Mouse (Mus musculus) ovary, postnatal 10 days (tissue): ENCODE data around the gene Rtn4r.

Source experiments
- DNase-seq: peaks from one replicate; pipeline ENCODE4 v3.0.0; 2022; ENCODE audit warnings: low spot score

The Rtn4r gene

DNA sequence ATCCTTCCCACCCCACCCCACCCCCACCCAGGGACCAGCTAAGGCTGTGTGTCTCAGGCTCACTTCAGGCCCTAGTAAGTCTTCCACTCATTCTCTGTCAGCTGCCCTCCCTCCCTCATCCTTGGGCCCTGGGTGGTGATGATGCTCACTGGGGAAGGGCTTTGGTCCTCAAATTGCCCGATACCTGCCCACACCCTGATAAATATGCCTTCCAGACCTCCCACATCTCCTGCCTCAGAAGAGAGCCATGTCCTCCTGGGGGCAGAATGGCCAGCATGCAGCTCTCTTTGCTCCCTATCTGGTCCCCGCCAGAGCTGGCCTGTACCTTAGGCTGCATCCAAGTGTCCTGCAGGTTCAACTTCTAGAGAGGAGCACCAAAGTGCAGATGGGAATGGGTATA, 2.3 kb upstream of the Rtn4r start:
- DNase-seq: no peak

DNA sequence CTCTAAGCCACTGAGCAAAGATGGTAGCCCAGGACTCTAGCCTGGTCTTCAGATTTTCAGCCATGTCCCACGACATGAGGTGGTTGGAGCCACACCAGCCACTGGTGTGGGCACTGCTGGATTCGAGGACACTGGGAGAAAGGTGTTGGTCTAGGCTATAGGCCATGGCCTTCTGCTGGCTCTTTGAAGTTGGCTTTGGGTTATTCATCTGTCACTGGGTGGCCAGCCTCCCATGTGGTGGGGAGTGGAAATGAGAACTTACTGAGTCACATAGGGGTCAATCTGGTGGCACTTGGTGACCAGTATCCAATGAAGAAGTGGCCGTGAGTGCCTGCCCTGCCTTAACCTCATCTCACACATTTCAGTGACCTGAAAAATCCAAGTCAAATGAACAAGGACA, 1.2 kb upstream of the Rtn4r start:
- DNase-seq: no peak

DNA sequence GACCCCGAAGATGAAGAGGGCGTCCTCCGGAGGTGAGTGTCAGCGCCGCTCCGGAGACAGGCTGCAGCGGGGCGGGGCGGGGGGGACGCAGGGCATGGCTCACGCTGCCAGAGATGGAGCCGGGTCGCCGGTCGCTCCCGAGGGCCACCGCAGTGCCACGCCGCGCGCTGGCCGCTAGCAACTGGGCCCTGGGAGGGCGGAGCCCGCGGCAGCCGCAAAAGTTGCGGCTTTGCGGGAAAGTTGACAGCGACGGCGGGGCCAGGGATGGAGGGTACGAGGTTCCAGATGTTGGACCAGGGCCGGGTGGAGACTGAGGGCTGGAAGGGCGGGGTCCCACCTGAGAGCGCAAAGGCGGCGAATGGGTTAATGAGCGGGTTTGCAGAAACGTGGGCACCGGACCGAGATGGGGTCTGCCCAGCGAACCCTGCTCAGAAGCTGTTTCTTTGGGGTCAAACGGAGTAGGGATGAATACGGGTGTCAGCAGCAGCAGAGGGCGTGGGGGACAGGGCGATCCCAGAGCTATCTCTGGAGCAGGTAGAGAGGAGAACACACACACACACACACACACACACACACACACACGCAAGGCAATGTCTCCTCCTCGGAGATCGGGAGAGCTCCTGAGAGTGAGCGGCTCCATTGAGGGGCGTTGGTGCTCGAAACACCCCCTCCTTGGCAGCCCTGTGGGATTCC, 575 bp downstream of the Rtn4r start:
- DNase-seq: no peak

DNA sequence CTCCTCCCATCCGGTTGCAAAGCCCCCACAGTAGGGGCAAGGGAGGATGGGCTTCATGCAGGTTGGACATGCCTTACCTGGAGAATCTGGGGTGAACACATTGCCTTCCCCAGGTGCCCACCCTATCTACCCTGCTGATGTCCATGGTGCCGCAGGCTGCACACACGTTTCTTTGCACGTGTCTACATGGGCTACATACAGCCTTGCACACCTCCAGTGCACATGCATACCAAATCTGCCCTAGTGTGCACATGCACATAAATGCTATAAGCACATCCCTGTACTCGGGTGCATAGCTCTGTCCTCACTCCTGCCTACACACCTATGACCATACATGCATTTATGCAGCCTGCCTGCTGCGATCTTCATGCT, 1.1 kb downstream of the Rtn4r start:
- DNase-seq: no peak

DNA sequence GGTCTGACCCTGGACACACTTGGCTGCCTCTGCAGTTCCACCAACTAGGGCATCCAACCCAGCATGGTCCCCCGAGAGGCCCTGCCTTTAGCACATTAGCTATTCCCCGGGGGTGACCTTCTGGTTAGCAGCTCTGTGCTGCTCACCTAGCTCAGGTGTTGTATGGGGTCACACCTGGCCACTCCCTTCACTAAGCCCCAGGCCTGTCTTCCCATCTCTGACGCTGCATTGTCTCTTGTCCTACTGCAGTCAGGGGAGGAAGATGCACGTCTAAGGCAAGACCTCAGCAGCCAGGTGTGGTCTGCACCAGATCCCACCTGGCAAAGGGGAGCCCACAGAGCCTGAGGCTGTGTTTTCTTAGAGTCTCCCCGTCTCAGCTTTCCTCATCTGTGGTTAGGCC, 2.0 kb downstream of the Rtn4r start:
- DNase-seq: no peak

DNA sequence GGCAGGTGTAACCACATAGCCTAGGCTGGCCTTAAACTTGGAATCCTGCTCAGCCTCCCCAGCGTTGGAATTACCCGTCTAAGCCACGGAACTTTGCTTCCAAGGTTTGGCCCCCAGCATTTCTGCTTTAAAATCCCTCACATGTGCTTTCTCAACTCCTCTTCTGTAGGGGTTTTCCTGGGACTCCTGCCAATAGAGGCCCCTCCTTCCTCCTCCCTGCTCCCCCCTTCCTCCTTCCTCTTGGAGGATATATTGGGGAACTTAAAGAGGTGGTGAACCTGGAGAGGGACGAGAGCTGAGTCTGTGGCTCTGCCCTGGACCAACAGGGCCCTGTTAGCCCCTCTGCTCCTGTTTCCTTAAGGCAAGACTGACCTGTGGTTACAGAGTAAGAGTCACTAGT, 2.8 kb downstream of the Rtn4r start:
- no peak for DNase-seq

DNA sequence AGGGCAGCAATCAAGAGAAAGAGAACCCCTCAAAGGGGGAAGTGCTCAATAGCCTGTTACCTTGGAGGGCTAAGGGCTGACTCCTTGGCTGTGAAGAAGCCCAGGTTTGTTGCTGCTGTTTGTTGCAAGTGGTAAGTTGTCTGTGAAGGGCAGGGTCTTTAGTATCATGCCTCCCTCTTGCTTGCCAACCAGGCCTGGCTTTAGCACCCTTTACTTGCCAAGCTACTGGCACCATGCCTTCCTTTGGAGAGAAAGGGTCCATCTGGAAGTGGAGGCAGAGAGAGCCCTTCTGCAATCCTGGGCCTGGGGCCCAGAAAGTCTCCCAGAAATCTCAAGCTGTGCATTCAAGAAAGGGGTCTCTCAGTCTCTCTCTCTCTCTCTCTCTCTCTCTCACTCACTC, 3.3 kb downstream of the Rtn4r start:
- DNase-seq: no peak

DNA sequence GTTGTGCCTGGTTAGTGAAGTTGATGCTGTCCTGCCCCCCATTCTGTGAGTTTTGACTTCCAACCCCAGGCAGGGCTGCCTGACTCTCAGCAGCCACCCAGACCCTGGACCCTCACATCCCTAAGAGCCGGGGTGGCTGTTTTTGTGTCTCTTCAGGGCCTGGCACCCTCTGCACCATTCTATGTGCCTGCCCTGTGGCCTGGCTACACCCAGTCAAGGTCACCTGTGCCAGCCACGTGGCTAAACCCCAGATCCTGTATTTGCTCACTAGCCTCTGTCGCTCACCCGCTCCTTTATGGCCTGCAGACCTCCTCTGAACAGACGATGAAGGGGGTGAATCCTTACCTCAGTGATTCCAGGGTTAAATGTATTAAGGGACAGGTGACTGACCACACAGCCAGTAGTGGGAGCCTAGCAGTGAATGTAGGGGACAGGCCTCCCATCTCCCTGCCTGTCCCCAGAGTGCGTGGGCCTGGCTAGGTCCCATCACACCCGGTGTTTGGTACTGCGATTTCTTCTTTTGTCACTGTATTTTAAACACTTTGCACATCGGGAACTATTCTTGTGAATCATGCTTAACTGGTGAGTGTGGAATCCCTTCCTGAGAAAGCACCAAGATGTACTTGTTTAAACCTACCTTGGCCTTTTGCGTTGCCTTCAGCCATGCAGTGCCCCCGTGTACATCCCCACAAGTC, 4.0 kb downstream of the Rtn4r start:
- no peak for DNase-seq

DNA sequence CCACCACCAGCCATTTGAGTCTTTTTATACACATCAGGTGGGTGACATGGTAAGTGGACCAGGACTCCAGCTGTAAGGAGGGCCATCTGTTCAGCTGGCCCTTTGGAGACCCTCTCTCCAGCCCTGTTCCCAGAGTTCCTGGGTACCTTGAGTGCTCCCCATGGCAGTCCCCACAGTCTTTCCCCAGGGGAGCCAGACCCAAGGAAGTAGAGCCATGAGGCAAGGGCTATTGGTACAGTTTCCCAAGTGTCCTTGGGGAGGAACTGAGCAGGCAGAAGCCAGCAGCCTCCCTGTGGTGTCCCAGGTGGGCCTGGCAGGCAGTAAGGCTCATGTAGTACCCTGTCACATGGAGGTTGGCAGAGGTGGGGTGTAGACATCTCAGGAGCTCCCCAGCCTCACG, 4.6 kb downstream of the Rtn4r start:
- DNase-seq: no peak

DNA sequence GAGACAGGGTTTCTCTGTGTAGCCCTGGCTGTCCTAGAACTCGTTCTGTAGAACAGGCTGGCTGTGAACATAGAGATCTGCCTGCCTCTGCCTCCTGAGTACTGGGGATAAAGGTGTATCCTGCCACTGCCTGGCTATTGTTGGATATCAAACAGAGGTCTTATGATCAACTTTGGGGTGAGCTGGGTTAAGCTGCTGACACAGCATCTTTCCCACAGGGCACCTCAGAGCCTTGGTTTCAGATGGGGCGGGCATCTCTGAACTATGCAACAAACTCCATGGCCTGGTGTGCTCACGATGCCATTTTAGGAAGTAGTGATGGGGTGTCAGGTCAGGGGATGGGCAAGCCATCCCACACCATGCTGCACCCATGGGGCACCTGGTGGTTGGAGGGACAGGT, 5.1 kb downstream of the Rtn4r start:
- no peak for DNase-seq

DNA sequence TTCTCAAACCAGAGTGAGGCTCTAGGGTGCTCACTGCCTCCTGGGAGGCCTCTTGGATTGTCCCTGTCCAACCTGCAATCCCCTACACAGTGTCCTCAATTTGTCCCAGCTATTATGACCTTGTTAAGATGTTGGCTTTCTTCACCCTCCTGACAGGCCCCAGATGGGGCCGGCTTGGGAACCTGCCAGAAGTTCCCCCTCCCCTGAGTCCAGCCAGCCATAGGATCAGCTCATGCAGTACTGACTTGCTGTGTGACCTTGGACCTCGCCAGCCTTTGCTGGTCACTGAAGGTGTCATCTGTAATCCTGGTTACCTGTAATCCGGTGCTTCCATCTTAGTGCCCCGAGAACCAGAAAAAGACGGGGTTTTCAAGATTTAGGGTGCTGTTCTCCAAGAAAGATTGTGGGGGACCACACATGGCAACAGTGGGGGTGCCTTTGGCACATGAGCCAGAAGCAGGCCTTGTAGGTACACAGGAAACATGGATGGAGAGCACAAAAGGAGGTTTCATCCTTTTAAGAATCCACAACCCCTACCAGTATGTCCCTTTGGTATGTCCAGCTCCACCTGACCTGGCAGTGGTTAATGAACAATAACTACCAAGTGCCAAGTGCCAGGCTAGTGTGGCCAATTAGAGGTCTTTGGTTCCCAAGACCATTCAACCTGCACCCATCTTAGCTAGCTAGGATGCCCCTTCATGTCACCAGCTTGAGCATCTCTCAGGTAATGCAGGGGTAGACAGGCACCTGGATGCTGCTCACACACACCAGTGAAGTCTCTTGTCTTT, 5.9 kb downstream of the Rtn4r start:
- DNase-seq: no peak

DNA sequence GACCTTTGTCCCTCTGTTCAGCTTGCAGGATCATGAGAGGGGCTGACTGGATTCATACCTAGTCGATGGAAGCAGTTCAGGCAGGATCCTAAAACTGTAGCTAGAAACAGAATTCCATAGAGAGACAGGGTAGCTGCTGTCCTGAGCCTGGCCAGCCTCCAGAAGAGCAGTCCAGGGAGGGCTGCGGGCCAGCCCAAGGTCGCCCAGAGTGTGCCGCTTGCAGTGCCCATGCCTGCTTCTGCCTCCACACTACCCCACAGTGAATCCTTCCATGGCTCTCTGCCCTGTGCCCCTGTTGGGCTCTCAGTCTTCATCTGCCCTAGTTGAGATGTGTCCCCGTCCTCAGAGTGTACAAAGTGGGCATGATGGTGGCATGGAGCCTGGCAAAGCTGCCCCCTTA, 7.8 kb downstream of the Rtn4r start:
- DNase-seq: no peak

DNA sequence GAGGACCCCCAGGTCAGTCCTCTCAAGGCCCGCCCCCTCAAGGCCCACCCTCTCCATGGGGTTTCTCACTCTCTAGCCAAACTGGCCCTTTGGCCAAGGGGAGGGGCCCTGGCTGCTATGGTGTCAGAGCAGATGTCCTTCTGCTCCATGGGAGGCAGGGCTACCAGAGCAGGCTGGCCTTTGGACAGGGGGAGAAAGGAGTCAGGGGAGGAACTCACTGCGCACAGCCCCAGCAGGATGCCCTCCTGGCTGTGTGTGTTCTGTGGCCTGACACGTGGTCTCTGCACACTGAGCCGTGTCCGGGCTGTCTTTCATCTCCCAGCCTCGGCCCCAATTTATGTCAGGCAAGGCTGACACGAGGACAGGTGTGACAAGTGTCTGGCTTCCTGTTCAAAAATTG, 8.6 kb downstream of the Rtn4r start:
- no peak for DNase-seq

DNA sequence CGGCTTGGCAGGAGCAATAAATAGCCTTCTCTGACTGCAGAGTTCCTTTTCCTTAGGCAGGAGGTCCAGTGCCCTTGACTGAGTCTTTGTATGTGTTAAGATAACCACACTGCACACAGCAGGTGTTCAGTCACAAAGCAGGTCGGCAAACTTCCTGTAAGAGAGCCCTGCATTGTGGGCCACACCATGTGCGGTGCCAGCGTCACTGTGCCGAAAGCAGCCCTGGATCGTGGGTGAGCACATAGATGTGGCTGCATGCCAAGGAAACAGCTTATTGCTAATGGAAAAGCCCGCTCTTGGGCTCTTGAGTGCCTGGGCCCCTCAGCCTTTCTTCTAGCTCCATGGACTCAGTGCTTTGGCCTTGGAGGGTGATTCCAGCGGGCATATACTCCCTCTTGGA, 16.8 kb downstream of the Rtn4r start:
- DNase-seq: no peak

DNA sequence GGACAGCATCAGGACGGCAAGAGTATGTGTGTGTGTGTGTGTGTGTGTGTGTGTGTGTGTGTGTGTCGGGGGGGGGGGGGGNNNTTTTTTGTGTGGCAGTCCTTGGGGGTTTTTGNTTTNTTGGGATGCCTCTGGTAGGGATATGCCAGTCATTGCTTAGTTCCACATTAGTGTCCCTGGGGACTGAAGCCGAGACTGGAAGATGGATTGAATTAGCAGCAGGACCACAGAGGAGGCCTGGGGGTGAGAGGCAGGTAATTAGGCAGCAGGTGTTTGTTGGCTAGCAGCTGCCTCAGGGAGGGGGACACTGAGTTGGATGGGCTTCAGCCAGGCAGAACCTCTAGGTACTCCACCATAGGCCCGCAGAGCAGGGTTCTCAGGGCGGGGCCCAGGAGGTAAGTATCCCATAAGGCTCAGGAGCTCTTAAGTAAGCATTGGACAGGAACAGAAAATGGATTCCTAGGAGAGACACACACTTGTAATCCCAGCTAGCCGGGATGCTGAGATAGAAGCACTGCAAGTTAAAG, 18.0 kb downstream of the Rtn4r start:
- DNase-seq: no peak

DNA sequence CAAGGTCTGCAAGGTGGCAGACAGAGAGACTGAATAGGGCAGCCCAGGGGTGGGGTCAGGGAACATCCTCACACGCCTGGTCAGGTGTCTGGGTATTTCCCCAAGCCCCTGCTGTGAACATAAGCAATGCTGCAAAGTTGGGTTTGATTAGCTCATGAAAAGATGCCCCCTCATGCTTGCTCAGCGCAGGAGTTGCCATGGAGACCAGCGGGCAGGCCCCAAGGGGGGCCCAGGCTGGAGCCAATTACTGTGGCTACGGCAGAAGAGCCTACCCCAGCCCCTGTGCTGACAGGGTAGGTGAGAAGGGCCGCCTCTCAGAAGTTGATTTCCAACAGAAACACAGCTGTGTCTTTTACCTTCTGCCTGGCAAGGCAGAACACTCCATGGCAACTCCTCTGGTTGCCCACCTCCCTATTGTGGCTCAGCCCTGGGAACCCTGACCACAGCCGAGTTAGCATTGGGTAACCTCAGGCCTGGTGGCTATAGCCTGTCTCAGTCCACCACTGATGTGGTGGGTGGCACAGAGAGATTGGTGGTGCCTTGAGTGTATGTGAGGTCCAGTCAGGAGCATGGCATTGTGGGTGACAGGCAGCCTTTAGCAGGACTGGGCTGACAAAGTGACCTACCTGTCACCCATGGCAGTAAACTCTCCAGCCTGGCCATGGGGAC, 20.9 kb downstream of the Rtn4r start:
- DNase-seq: no peak

DNA sequence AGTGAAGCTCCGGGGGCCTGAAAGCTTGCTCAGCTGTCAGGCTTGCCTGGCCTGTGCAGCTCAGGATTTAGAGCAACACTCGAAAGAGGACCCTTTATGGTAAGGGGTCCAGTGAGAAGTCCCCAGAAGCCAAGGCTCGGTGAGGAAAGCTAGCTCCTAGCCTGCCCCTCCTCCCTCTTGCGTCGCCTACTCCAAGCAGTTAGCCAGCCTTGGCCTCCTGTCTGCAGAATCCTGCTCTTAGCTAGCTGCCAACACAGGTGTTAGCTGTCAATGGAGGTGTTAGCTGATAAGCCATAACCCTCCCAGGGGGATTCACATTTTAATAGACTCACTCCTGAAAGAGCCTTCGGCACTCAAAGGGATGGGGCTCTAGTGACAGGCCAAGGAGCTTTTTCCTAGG, 21.8 kb downstream of the Rtn4r start:
- DNase-seq: no peak

DNA sequence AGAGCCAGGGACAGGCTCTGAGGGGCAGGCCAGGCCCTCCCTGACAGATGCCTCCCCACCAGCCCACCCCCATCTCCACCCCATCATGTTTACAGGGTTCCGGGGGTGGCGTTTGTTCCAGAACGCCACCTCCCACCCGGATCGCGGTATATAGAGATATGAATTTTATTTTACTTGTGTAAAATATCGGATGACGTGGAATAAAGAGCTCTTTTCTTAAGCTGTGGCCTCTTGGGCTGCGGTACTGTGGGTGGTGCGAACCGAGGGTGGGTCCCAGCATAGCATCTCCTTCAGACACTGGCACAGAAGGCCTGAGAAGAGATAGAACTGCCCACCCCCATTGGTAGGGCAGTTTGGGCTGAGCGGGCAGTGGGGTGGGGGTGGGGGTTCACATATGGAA, 24.7 kb downstream of the Rtn4r start:
- no peak for DNase-seq

DNA sequence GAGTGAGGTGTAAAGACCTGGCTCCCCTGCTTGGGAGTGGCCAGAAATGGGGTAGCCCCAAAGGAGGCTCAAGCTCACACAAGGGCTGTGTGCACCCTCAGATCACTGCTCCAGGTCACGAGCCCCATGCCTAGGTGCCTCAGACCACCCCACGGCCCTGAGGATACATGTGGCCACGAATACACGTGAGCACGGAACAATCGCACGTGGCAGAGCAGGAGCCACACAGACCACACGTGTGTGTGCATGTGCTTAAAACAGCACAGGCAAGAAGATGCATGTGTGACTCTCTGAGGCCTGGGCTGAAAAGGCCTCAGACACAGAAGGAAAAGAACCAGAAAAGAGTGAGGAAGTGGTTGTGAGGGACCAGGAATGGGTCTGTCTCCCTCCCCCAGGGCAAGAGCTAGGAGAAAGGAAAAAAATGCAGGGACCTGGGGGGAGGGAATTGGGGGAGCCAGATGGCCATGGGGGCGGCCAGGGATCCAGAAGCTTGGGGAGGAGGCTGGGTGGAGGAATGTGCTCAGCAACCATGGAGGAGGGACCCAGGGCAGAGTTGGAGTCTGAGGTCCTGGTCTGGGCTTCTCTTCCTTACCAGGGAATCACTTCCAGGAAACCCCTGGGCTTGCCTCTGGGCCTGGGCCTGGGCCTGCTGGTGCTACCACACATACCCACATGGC, 25.5 kb downstream of the Rtn4r start:
- DNase-seq: no peak

DNA sequence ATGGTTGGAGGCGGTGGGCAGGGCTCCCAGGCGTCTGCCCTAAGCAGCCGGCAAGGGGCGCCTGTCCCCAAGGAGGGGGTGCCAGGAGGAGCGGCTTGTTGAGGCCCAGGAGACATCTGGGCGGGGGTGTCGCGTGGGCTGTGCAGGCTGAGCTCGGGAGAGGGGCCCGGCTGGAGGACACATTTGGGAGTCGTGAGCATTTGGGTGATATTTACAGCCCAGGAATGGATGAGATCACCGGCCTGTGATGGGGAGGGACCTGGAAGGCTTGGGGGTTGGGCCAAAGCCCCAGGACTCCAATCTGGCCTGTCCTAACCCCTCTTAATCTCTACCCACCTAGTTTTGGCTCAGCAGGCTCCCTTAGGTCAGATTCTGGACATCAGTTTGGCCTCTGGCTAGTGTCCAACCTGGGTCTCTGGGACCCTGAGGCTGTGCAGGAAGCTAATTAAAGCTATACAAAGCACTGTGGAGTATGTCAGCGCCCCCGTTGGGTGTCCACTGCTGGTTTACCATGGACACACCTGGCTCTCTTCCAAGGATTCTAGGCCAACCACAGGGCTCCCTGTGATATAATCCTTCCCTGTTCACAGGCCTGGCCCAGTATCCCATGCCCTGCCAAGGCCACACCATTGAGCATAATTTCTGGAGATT, 27.2 kb downstream of the Rtn4r start:
- no peak for DNase-seq

DNA sequence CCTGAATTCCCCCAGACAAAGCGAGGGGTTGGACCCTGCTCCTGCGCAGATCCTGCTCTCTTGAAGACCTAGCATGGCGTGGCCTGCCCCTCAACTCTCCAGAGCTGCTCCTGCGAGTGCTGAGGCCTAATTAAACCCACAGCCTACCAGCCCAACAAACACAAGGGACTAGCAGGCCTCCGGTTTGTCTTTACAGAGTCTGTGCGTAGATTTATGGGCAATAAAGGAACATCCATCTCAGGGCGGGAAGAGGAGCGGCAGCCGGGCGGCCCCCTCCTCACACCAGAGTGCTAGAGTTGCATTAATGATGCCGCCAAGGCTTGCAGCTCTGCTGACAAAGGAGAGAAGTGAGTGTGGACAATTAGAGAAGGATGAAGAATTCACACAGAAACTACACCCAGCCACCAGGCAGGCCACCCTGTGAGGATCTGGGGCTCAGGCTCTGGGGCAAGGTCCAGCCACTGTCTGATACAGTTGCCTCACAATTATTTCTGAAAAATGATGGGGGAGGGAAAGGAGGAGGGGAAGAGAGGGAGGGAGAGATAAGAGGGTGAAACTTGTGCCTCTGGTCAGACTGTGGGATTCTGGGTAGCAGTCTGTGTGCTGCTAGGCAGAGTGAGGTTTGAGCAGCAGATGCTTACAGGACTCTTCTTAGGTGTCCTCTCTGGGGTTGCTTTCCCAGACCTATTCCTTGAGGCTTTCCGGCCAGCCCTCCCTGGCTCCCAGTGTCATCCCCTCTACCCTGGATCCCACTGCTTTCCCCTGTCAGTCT, 29.3 kb downstream of the Rtn4r start:
- no peak for DNase-seq
